Mouse (Mus musculus) ES-Bruce4 (cell line): ENCODE measurements around the gene Adm2.

Experiments
- CTCF ChIP-seq: IDR thresholded peaks from one replicate; pipeline ENCODE4 v1.8.1; 2011; ENCODE audit warnings: low read depth, low read length
- EP300 ChIP-seq: IDR thresholded peaks from 2 replicates; pipeline ENCODE4 v1.6.1; 2011; ENCODE audit warnings: low read depth, low read length; ENCODE audit not compliant: insufficient read depth

GRCm38 (mm10) chr15:89321264-89321663 is 1.3 kb upstream of the Adm2 start:
- no peak for TF ChIP-seq CTCF
- TF ChIP-seq EP300 = no peak
